Mouse (Mus musculus) left cerebral cortex, adult 8-10 months (tissue): ENCODE results near the gene Uqcr10. TPM values are rescaled to one million over a fixed set of nuclear protein-coding genes. Genes with fewer than 3 reads are reported as not detected.

Experiments
- DNase-seq, 2 experiments: peaks; one replicate each; pipeline ENCODE4 v3.0.0; 2022; ENCODE audit warnings: low spot score in 2 of 2
- total RNA-seq, 4 experiments: library from RNA; stranded (reverse); gene quantifications; 2 replicates each; pipeline ENCODE4 v1.2.4; 2022

Gene Uqcr10
- total RNA-seq, 4 experiments from 2014 or later, result 312 to 352 (median 336) TPM

DNA sequence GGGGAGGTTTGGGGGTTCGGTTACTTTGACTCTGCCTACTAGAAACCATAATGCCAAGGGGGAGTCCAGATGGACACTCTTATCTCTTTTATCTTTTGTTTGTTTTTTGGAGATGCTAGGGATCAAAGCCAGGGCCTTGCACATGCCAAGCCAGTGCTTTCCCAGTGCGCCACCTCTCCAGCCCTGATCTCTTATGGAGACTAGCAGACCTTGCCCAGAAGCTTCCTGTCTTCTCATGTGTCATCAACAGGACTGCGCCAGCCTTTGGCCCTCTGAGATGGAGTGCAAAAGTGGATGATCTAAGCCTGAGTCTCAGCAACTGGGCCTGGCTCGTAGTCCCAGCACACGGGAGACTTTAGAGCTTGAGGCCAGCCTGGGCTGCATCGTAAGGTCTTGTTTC is 28.4 kb downstream of the Uqcr10 start:
- DNase-seq, result no peak

DNA sequence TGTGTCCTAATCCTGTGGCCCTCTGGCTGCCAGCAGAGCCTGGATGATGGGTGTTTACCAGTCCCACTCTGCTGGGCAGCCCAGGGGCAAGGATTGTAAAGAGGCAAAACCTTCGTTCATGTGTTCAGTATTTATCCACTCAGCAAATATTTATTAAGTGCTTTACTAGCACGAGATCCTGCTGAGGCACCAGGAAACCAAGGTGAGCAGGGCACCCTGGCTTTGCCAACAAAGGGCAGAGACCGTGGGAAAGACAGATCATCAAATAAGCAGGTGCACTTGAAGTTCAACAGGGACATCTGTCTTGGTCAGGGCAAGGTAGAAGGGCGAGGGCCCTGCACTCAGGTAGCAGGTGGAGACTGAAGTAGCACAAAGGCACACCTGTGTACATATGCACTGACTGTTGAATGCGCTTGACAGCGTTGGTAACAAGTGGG is 29.0 kb downstream of the Uqcr10 start:
- no peak for DNase-seq

DNA sequence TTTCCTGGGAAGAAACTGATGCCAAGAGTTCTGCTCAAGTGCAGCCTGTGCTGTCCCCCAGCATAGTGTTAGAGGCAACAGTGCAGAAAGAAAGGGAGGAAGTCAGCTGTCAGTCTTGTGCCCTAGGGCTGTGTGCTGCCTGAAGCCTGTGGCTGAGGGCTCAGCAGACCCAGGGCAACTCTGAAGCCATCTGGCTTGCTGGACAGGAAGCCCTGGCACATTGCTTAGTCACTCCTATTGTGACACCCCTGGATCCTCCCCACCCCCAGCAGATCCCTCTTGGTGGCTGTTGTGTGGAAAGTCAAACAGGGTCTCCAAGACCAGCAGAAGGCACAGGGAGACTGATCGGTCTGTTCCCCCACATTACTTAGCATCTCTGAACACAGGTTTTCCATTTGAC is 29.5 kb downstream of the Uqcr10 start:
- DNase-seq, result no peak

DNA sequence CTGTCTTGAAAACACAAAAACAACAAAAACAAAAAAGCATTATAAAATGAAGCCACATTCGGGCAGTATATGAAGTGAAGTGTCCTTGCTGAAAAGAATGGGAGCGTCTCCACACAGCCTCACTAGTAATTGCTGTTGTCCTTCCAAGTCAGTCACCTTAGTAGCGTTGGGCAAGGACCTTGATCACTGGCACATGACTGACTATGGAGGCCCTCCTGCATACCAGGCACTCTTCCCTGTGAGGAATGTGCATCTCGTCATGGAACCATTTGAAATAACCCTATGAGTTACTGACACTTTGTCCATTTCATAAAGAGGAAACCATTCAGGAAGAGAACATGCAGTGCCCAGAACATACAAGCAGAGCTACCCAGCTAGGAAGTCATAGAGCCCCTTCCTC is 32.4 kb downstream of the Uqcr10 start:
- no peak for DNase-seq

DNA sequence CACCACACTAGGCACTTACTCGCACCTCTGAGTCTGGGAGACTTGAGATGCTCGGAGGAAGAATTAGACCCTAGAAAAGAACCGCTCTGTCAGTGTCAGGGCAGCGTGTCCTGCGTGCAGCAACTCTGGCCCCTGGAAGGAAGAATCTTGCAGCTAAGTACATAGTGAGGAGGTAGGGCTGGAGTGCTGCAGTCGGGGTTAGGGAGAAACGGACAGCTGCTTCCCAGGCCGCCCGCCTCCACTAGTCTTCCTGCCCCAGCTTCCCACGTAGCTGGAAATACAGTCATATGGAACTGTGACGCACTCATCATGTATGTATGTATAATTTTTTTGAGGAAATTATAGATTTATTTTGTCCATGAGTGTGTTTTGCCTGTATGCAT is 41.7 kb downstream of the Uqcr10 start:
- DNase-seq, result no peak

DNA sequence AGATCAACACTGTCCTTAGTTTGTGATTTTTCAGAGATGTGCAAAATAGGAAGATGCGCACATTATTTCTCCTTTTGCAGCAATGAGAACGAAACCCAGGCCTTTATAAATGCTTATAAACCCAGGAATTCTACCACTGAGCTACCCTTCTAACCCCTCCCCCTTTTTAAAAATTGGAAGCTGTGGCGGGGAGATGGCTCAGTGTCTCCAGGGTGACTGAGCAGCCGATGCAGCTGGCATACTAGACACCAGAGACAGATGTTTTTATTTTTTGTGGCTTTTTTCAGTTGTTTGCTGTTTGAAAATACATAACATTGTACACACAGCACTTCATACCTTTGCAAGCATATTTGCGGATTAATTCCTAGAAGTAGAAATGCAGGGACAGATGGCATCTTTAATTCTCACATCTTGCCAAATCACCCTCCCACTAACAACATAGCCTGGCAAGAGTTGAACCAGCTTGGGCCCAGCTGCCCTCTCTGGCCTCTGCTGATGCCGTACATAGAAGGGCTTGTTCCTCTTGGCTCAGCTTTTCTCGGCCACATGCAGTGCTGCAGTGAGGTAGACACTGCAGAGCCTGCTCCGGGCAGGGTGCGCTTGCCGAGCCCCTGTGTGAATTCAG is 42.2 kb downstream of the Uqcr10 start:
- DNase-seq, result no peak

DNA sequence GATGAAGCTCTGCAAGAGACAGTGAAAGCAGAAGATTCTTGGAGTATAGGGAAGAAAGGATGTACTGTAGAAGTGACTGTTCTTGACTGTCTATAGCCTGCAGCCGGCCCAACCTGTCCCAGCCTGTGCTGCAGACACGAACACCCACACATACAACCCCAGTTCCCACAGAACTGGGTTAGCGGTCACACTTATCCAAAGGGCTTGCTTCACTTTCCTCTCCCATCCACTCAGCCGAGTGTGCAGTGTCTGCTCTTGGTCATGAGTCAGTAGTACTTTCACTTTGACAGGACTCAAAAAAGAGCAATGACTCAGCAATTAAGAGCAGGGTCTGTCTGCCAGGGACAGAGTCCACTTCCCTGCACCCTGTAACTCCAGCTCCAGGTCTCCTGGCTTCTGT is 42.8 kb downstream of the Uqcr10 start:
- no peak for DNase-seq

DNA sequence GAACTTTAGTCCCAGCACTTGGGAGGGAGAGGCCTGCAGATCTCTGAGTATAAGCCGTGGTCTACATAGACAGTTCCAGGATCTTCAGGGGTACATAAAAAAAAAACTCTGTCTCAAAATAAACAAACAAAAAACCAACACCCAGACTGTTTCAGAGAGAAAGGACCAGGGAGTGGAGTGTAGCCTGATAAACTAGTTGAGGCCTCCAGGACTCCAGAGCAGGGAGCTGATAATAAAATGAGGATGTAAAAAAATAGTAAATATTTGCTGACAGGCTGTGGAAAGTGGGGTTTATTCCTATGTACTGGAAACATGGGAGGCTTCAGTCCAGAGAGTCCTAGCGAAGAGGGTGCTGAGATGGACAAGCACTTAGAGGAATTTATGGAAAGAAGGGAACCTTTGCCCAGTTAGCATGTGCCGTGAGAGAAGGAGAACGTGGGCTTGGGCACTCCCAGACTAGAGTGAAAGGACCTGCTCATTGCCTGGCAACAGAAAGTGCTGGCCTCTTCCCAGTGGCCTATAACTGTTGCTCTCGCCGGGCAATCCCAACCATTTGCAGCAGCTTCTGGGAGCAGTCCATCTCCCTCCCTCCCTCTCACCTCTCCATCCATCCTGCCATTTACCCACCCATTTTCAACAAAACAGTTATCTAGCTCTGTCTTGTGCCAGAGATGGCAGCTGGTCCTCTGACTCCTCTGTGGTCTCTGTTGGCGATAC is 43.7 kb downstream of the Uqcr10 start:
- no peak for DNase-seq

DNA sequence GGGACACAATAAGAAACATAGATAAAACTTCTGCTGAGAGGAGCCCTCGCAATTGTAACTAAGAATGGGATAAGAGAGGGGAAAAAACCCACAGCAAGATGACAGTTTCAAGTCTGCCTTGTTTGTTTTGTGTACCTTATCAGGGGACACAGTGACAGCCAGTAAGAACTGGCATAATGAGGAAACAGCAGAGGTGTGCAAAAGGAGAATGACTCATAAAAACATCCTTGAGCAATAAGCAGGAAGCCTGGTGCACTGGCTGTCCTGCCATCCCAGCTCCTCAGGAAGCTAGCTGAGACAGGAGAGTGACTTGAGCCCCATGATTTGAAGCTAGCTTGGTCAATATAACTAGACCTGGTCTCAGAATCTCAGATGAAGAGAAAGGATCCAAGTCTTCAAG is 44.3 kb downstream of the Uqcr10 start:
- no peak for DNase-seq

Other genes starting within 250 kb of the Uqcr10 start
- gene Mtmr3, start 109.5 kb downstream of the Uqcr10 start, total RNA-seq, result 10 to 100 TPM; 66.2 to 74.0 (median 70.5) TPM
- not detected for gene Gm11032, start 84.3 kb downstream of the Uqcr10 start, total RNA-seq
- 10 to 100 TPM; 16.3 to 20.8 (median 18.2) TPM for gene Ascc2, start 66.6 kb downstream of the Uqcr10 start, total RNA-seq
- 10 to 100 TPM; 22.7 to 38.8 (median 27.7) TPM for gene Zmat5, start 336 bp upstream of the Uqcr10 start, total RNA-seq
- 10 to 100 TPM; 23.9 to 30.2 (median 24.9) TPM for gene Cabp7, start 42.4 kb upstream of the Uqcr10 start, total RNA-seq
- 10 to 100 TPM; 70.7 to 72.2 (median 71.5) TPM for gene Nf2, start 145.2 kb upstream of the Uqcr10 start, total RNA-seq
- gene Nipsnap1, start 169.6 kb upstream of the Uqcr10 start, total RNA-seq, result 100 to 1,000 TPM in 2 of 4 experiments, 10 to 100 TPM in 2; 85.0 to 108 (median 97.1) TPM
- gene Thoc5, start 191.0 kb upstream of the Uqcr10 start, total RNA-seq, result 10 to 100 TPM; 37.1 to 41.4 (median 39.1) TPM
- 10 to 100 TPM; 44.7 to 52.3 (median 48.7) TPM for gene Nefh, start 243.7 kb upstream of the Uqcr10 start, total RNA-seq